Mouse (Mus musculus) ES-E14 (cell line): ENCODE measurements around the gene Ccn2. TPM values are rescaled to one million over a fixed set of nuclear protein-coding genes. Genes with fewer than 3 reads are reported as not detected.

Experiments used
- DNase-seq: peaks from one replicate; pipeline ENCODE4 v3.0.0-alpha.2; 2013; ENCODE audit warnings: low read depth, low spot score
- H3K27ac ChIP-seq: 2 replicates; pipeline ENCODE4 v1.5.1; 2012; ENCODE audit warnings: low read depth, mild to moderate bottlenecking, low read length, moderate library complexity, mixed read lengths; ENCODE audit not compliant: poor library complexity, insufficient read depth, severe bottlenecking
- H3K36me3 ChIP-seq: 2 replicates; pipeline ENCODE4 v1.6.1; 2012; ENCODE audit warnings: mild to moderate bottlenecking, low read length, moderate library complexity, mixed read lengths; ENCODE audit not compliant: control insufficient read depth, poor library complexity, insufficient read depth, severe bottlenecking
- H3K4me1 ChIP-seq, 2 experiments: fragments of 150-350 bp in 1 of 2; sonication (generic) in 1 of 2; 2 replicates each; pipeline ENCODE4 v1.6.1; 2012; ENCODE audit warnings: low read length in 2 of 2, mild to moderate bottlenecking in 1 of 2, mixed read lengths in 1 of 2; ENCODE audit not compliant: control insufficient read depth in 2 of 2, insufficient read depth in 2 of 2, poor library complexity in 1 of 2
- H3K4me3 ChIP-seq, 2 experiments: fragments of 150-350 bp in 1 of 2; sonication (generic) in 1 of 2; 2 replicates each; pipeline ENCODE4 v1.5.1; 2012; ENCODE audit warnings: low read length in 2 of 2, low read depth in 1 of 2, mild to moderate bottlenecking in 1 of 2, mixed read lengths in 1 of 2; ENCODE audit not compliant: insufficient read depth in 1 of 2, poor library complexity in 1 of 2, severe bottlenecking in 1 of 2
- H3K9ac ChIP-seq: 2 replicates; pipeline ENCODE4 v1.6.1; 2012; ENCODE audit warnings: low read depth, mild to moderate bottlenecking, low read length, mixed read lengths; ENCODE audit not compliant: poor library complexity, insufficient read depth, severe bottlenecking
- H3K9me3 ChIP-seq: fragments of 150-350 bp; sonication (generic); 2 replicates; pipeline ENCODE4 v1.6.1; 2012; ENCODE audit warnings: low read depth, mild to moderate bottlenecking, low read length; ENCODE audit not compliant: control insufficient read depth, insufficient read depth
- CHD2 ChIP-seq: IDR thresholded peaks from 2 replicates; pipeline ENCODE4 v1.6.1; 2014; ENCODE audit warnings: mild to moderate bottlenecking, low read depth, low read length, inconsistent platforms
- HCFC1 ChIP-seq: IDR thresholded peaks from 2 replicates; pipeline ENCODE4 v1.6.1; 2012; ENCODE audit warnings: low read length, inconsistent platforms, borderline replicate concordance; ENCODE audit not compliant: insufficient read depth
- MAFK ChIP-seq: IDR thresholded peaks from 2 replicates; pipeline ENCODE4 v1.6.1; 2014; ENCODE audit warnings: mild to moderate bottlenecking, low read depth, low read length, inconsistent platforms; ENCODE audit not compliant: insufficient read depth
- ZC3H11A ChIP-seq: IDR thresholded peaks from 2 replicates; pipeline ENCODE4 v1.6.1; 2012; ENCODE audit warnings: low read depth, mild to moderate bottlenecking, inconsistent platforms, low read length, borderline replicate concordance
- ZNF384 ChIP-seq: IDR thresholded peaks from 2 replicates; pipeline ENCODE4 v1.6.1; 2012; ENCODE audit warnings: low read depth, low read length, inconsistent platforms
- in situ Hi-C, 2 experiments: fragments of 600-800 bp; cut with MboI; formaldehyde crosslinking; loops; one replicate each; pipeline ENCODE4 v1.15.1; 2025; ENCODE audit warnings: low sequenced_read_pairs in 2 of 2, inconsistent platforms in 1 of 2; ENCODE audit not compliant: unreplicated experiment in 2 of 2
- total RNA-seq: library from RNA; depleted of rRNA; stranded (reverse); fragments of 300-350 nt; gene quantifications from 2 replicates; pipeline ENCODE4 v1.2.3, GENCODE M21; 2012

Ccn2 gene
- total RNA-seq, 1 experiment, result 147 TPM

DNA sequence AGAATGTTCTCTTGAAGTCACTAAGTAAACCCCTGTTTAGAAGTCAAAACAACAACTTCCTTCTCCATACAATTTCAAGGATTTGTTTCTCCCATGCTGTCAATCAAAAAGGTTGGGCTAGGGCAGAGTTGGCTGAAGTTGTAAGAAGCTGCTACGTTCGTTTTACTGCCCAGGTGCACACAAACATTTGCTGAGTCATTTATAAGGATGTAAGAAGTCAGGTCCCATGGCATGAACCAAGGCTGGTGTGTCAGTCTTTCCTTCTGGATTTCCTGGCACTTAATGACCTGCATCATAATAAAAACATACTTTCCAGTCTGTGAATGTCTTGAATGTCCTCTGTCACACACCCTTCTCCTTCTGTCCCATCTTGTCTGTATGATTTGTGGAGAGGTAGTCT is 2.9 kb upstream of the Ccn2 start:
- no peak for DNase-seq
- no peak overlapping the region for H3K9ac ChIP-seq
- H3K4me3 ChIP-seq, result no peak overlapping the region
- peaks cover 5% of the 10 kb centered on the region; the same call in 1 of the 2 replicates for H3K36me3 ChIP-seq
- in situ Hi-C loops, result no loop called here
- TF ChIP-seq HCFC1 (no peak), MAFK (no peak; the same call in 1 of the 2 replicates), CHD2 (no peak), ZC3H11A (no peak), ZNF384 (no peak)
- H3K27ac ChIP-seq, result no peak overlapping the region
- H3K9me3 ChIP-seq, result no peaks in the 10 kb centered on the region
- peaks cover 10 to 19% of the 10 kb centered on the region in 2 experiments; a peak in 3 of 4 replicates for H3K4me1 ChIP-seq

DNA sequence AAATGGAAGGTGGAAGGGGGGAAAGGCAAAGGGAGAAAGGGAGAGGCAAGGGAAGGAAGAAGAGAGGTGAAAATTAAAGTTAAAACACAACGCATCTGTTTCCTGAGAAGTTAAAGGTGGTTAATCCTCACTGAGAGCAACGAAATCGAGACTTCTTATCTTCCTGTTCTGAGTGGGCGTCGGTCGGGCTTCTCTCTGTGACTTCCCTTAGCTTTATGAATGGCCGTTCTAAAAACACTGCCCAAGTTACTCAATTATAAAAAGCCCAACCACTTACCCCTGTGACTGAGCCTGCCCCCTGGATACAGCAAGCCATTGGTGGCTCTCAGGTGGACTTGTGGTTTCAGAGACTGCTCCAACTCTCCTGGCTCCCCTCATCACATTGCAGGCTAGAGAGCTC is 2.3 kb upstream of the Ccn2 start:
- no peak for TF ChIP-seq HCFC1
- no peak for TF ChIP-seq ZNF384
- no peak for TF ChIP-seq ZC3H11A
- no peak for TF ChIP-seq MAFK
- TF ChIP-seq CHD2, result no peak
- DNase-seq, result no peak
- Histone ChIP-seq H3K4me3 (no peak overlapping the region), H3K9ac (no peak overlapping the region), H3K36me3 (peaks cover 7% of the 10 kb centered on the region), H3K27ac (no peak overlapping the region), H3K9me3 (no peaks in the 10 kb centered on the region), H3K4me1 (peaks cover 10 to 19% of the 10 kb centered on the region in 2 experiments; a peak in 3 of 4 replicates)
- in situ Hi-C loops, result no loop called here

DNA sequence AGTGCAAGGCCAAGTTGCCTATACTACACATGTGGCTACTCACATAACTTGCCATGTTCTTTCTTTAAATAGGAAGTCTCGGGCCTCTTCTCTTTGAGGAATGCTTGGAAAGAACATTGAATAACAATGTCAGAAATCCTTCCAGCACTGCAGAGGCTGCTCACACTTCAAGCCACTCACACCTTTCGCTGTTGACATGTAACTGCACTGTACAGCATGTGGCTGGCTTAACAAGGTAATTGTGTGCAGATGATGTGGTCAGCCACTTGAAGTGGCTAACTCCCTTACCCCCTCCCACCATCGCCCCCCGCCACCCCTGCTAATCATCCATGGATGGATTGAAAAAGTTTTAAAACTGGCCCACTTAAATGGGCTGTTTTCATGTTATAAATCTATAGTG is 1.7 kb upstream of the Ccn2 start:
- no peak for DNase-seq
- TF ChIP-seq HCFC1 (no peak), ZNF384 (no peak), CHD2 (no peak), MAFK (no peak), ZC3H11A (no peak)
- Histone ChIP-seq H3K4me1 (peaks cover 10 to 19% of the 10 kb centered on the region in 2 experiments; a peak in 3 of 4 replicates), H3K4me3 (no peak overlapping the region), H3K27ac (no peak overlapping the region), H3K9ac (no peak overlapping the region), H3K9me3 (no peaks in the 10 kb centered on the region), H3K36me3 (peaks cover 7% of the 10 kb centered on the region)
- in situ Hi-C loops, result no loop called here

DNA sequence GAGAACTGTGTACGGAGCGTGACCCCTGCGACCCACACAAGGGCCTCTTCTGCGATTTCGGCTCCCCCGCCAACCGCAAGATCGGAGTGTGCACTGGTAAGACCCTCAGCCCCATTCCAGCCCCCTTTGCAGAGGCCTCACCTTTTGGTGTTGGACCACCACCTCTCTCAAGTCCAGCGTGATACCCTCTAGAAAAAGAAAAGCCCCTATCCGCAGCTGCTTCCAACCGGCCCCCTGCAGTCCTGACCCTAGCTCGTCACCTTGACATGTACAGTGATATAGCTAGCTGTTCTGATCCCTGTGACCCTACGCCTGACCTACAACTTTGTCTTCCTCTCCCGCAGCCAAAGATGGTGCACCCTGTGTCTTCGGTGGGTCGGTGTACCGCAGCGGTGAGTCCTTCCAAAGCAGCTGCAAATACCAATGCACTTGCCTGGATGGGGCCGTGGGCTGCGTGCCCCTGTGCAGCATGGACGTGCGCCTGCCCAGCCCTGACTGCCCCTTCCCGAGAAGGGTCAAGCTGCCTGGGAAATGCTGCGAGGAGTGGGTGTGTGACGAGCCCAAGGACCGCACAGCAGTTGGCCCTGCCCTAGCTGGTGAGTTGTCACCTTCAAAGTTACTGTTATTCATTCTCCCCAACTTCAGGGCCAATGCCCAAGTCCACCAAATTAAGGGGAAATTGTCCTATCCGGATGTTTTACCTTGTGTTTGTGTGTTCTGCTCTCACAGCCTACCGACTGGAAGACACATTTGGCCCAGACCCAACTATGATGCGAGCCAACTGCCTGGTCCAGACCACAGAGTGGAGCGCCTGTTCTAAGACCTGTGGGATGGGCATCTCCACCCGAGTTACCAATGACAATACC is 994 bp downstream of the Ccn2 start:
- peak overlapping the region; percentile 70 to 82 for H3K4me3 ChIP-seq
- no peak for DNase-seq
- peak overlapping the region; percentile 73 for H3K27ac ChIP-seq
- TF ChIP-seq HCFC1 (no peak), CHD2 (no peak), ZC3H11A (no peak), MAFK (no peak), ZNF384 (no peak)
- in situ Hi-C loops, result no loop called here
- no peaks in the 10 kb centered on the region for H3K9me3 ChIP-seq
- H3K4me1 ChIP-seq, result peaks cover 3 to 11% of the 10 kb centered on the region in 2 experiments; a peak in 3 of 4 replicates
- H3K9ac ChIP-seq, result peak overlapping the region; percentile 73
- H3K36me3 ChIP-seq, result peaks cover 7% of the 10 kb centered on the region
